Mouse (Mus musculus) kidney, postnatal 0 days (tissue): Measurements from ENCODE around the gene Il12b. TPM values are rescaled to one million over a fixed set of nuclear protein-coding genes. Genes with fewer than 3 reads are reported as not detected.

Experiments used
- ATAC-seq: fragments of 200-750 bp; cut with Nextera tagmentation; replicated peaks from 2 replicates; pipeline ENCODE4 v1.8.0; 2017; ENCODE audit warnings: low read depth, moderate number of reproducible peaks, moderate TSS enrichment, moderate library complexity; ENCODE audit not compliant: low FRiP score
- DNase-seq: peaks from one replicate; pipeline ENCODE4 v3.0.0-alpha.2; 2016; ENCODE audit warnings: low spot score
- H3K27ac ChIP-seq: fragments of 300-500 bp; sonication (generic); 2 replicates; pipeline ENCODE4 v1.5.1; 2014; ENCODE audit warnings: mild to moderate bottlenecking
- H3K27me3 ChIP-seq: fragments of 300-500 bp; sonication (generic); 2 replicates; pipeline ENCODE4 v1.6.1; 2014; ENCODE audit warnings: low read length, mixed read lengths; ENCODE audit not compliant: insufficient read depth
- H3K36me3 ChIP-seq: fragments of 300-500 bp; sonication (generic); 2 replicates; pipeline ENCODE4 v1.6.1; 2014; ENCODE audit warnings: low read length, mixed read lengths; ENCODE audit not compliant: insufficient read depth
- H3K4me1 ChIP-seq: fragments of 300-500 bp; sonication (generic); replicated peaks from 2 replicates; pipeline ENCODE4 v1.6.1; 2014; ENCODE audit warnings: antibody characterized with exemption, low read length, mixed read lengths; ENCODE audit not compliant: insufficient read depth
- H3K4me2 ChIP-seq: fragments of 300-500 bp; sonication (generic); 2 replicates; pipeline ENCODE4 v1.6.1; 2014; ENCODE audit warnings: mild to moderate bottlenecking, low read length, moderate library complexity, mixed read lengths
- H3K4me3 ChIP-seq: fragments of 300-500 bp; sonication (generic); replicated peaks from 2 replicates; pipeline ENCODE4 v1.5.1; 2014; ENCODE audit warnings: low read depth, low read length
- H3K9ac ChIP-seq: fragments of 300-500 bp; sonication (generic); 2 replicates; pipeline ENCODE4 v1.6.1; 2014; ENCODE audit warnings: low read depth, low read length
- H3K9me3 ChIP-seq: fragments of 300-500 bp; sonication (generic); replicated peaks from 2 replicates; pipeline ENCODE4 v1.6.1; 2016; ENCODE audit warnings: low read length, inconsistent platforms, mixed read lengths
- CTCF ChIP-seq: IDR thresholded peaks from 2 replicates; pipeline ENCODE4 v1.5.1; 2016; ENCODE audit warnings: antibody characterized with exemption, low read depth, mild to moderate bottlenecking, moderate library complexity
- WGBS: fragments of 180-500 bp; shearing (Covaris S2); extraction: QIAGEN DNeasy Blood & Tissue Kit; methylation state at CpG from one replicate; pipeline ENCODE4 v1.1.7; 2014; 5-methylcytosine and 5-hydroxymethylcytosine counted together
- polyA plus RNA-seq: library from polyadenylated mRNA; unstranded; fragments of >200 nt; fragmentation: Nextera tagmentation; extraction: Ambion mirVana; gene quantifications from 2 replicates; pipeline ENCODE4 v1.2.1, GENCODE M21; 2015

Il12b gene
- polyA plus RNA-seq = 0.06 and 0.09 TPM in 2 replicates

GRCm38 (mm10) chr11:44399763-44400162 lies at the start of gene Il12b:
Gene Il12b (plus strand): TSS chr11:44400063.
- Histone ChIP-seq H3K9ac (peak within 1 kb of the TSS; percentile 42; the same call in 1 of the 2 replicates), H3K9me3 (no peaks in the 10 kb centered on the region), H3K36me3 (no peaks in the 10 kb centered on the region), H3K4me3 (peak within 1 kb of the TSS; percentile 26; the same call in 1 of the 2 replicates), H3K4me1 (no peaks in the 10 kb centered on the region; the same call in 1 of the 2 replicates), H3K27ac (no peak within 1 kb of the TSS), H3K27me3 (no peaks in the 10 kb centered on the region), H3K4me2 (peak within 1 kb of the TSS; percentile 60)
- no peak for TF ChIP-seq CTCF
- 75% methylated on average over 6 of the region's 6 CpGs for WGBS
- no peak for ATAC-seq
- DNase-seq = no peak

- DNase-seq = no peak
- Histone ChIP-seq H3K4me3 (no peak overlapping the region), H3K36me3 (no peaks in the 10 kb centered on the region), H3K27ac (no peak overlapping the region), H3K9ac (no peak overlapping the region), H3K4me2 (no peak overlapping the region), H3K27me3 (no peaks in the 10 kb centered on the region), H3K4me1 (no peaks in the 10 kb centered on the region), H3K9me3 (no peaks in the 10 kb centered on the region)
- ATAC-seq = no peak
- WGBS = 71% methylated on average over 8 of the region's 8 CpGs
- TF ChIP-seq CTCF = no peak
Measured at GRCm38 (mm10) chr11:44354860-44355470, 44.9 kb upstream of the Il12b start.

GRCm38 (mm10) chr11:44356171-44356570 lies 43.7 kb upstream of the Il12b start:
- Histone ChIP-seq H3K27me3 (no peaks in the 10 kb centered on the region), H3K27ac (no peak overlapping the region), H3K9ac (no peak overlapping the region), H3K4me3 (no peak overlapping the region), H3K4me1 (no peaks in the 10 kb centered on the region), H3K36me3 (no peaks in the 10 kb centered on the region), H3K4me2 (no peak overlapping the region), H3K9me3 (no peaks in the 10 kb centered on the region)
- no peak for DNase-seq
- ATAC-seq = no peak
- 75% methylated on average over 4 of the region's 4 CpGs for WGBS
- no peak for TF ChIP-seq CTCF

- Histone ChIP-seq H3K4me2 (no peak overlapping the region), H3K27ac (no peak overlapping the region), H3K9ac (no peak overlapping the region), H3K4me1 (no peaks in the 10 kb centered on the region), H3K4me3 (no peak overlapping the region), H3K36me3 (no peaks in the 10 kb centered on the region), H3K27me3 (no peaks in the 10 kb centered on the region), H3K9me3 (no peaks in the 10 kb centered on the region)
- ATAC-seq = no peak
- no peak for TF ChIP-seq CTCF
- DNase-seq = no peak
Measured at GRCm38 (mm10) chr11:44364536-44364935, 35.3 kb upstream of the Il12b start.

DNA sequence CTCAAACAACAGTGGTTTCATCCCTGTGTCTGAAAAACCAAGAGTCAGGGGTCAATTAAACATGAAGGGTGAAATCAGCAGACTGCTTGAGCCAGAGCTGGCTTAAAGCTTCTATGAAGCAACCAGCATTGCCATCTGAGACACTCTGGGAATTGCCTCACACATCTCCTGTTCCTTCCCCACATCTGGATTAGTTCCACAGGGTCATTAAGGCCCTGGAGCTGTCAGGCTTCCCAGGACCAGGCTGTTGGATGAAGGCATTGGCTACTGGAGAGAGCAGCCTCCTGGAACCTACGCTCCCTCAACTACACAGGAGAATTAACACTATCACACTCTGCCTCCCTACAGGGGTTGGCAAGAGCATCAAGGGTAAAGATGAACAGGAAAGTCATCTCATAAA lies 32.2 kb upstream of the Il12b start:
- WGBS = 82% methylated on average over 1 of the region's 1 CpGs
- Histone ChIP-seq H3K9me3 (no peaks in the 10 kb centered on the region), H3K27ac (no peak overlapping the region), H3K4me1 (no peaks in the 10 kb centered on the region), H3K4me2 (no peak overlapping the region), H3K27me3 (no peaks in the 10 kb centered on the region), H3K4me3 (no peak overlapping the region), H3K9ac (no peak overlapping the region), H3K36me3 (no peaks in the 10 kb centered on the region)
- ATAC-seq = no peak
- TF ChIP-seq CTCF = no peak
- DNase-seq = no peak

DNA sequence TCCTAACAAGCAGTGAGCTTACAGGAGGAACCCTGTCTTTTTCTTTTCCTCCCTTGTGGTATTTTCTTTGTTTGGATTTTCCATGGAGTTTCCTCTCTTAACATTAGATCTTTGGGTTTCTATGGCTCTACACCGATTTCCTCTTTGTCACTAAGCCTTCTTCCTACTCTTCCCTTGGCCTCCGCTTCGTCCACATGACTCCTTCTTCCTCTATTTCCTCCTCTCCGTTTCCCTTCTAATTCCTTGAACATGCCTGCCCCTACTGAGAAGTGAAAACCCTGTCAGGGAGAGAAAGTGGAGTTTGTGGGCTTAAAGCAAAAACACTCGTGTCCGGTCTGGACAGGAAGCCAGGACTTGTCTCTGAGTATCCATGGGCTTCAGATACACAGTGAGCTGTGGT lies 27.0 kb upstream of the Il12b start:
- H3K36me3 ChIP-seq = no peaks in the 10 kb centered on the region
- TF ChIP-seq CTCF = no peak
- no peaks in the 10 kb centered on the region for H3K4me1 ChIP-seq
- H3K27ac ChIP-seq = no peak overlapping the region
- no peak overlapping the region for H3K4me2 ChIP-seq
- H3K4me3 ChIP-seq = no peak overlapping the region
- H3K9me3 ChIP-seq = no peaks in the 10 kb centered on the region
- DNase-seq = no peak
- ATAC-seq = no peak
- H3K27me3 ChIP-seq = no peaks in the 10 kb centered on the region
- H3K9ac ChIP-seq = no peak overlapping the region
- WGBS = 76% methylated on average over 6 of the region's 6 CpGs

GRCm38 (mm10) chr11:44377879-44378278 lies 22.0 kb upstream of the Il12b start:
- no peak for DNase-seq
- Histone ChIP-seq H3K27me3 (no peaks in the 10 kb centered on the region), H3K9me3 (no peaks in the 10 kb centered on the region), H3K36me3 (no peaks in the 10 kb centered on the region), H3K4me2 (no peak overlapping the region), H3K9ac (no peak overlapping the region), H3K4me3 (no peak overlapping the region), H3K27ac (no peak overlapping the region), H3K4me1 (no peaks in the 10 kb centered on the region)
- no peak for ATAC-seq
- WGBS = 81% methylated on average over 5 of the region's 5 CpGs
- no peak for TF ChIP-seq CTCF
